Mouse (Mus musculus) NIH3T3 (cell line): ENCODE data around the gene Scn9a.

Experiments used
- DNase-seq: peaks from one replicate; pipeline ENCODE4 v3.0.0-alpha.2; 2012; ENCODE audit warnings: low read depth

Gene Scn9a

DNA sequence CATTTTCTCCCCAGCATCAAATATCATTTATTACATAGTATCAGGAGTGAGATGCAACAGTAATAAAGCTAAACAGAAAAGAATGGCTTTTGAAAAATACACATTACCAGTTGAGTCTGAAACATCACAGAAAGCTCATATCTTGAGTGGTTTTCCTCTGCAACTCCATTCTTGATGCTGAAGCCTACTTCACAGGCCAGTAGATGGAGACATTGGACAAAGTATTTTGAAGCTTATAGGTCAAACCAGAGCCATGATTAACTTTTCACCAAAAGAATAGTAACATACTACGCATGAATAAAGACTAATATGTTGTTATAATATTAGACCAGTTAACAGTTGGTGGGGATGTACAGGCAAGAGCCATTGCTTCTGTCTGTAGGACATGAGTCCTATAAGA lies 172.3 kb downstream of the Scn9a start:
- peak; percentile 37 for DNase-seq

DNA sequence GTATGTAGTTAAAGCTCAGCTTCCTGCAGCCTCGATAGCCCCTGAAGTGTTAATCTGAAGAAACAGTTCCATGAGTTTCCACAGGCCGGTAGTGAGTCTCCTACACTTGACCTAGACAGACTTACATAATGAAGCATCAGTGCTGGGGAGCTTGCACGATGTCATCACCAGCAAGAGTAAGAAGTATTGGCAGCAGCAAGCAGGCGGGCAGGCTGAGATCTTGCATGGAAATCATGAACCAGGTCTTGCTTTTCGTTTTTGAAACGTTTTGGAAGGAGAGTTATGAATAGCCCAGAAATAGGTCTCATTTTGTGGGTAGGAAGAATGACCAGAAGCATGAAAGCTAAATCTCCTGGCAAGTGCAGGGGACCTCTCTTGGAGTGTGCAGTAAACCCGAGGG lies 194.1 kb downstream of the Scn9a start, which contains the start of gene Scn1a:
TSS of gene Scn1a (minus strand) at position 130 of the 400 bp plus-strand sequence.
- no peak for DNase-seq

DNA sequence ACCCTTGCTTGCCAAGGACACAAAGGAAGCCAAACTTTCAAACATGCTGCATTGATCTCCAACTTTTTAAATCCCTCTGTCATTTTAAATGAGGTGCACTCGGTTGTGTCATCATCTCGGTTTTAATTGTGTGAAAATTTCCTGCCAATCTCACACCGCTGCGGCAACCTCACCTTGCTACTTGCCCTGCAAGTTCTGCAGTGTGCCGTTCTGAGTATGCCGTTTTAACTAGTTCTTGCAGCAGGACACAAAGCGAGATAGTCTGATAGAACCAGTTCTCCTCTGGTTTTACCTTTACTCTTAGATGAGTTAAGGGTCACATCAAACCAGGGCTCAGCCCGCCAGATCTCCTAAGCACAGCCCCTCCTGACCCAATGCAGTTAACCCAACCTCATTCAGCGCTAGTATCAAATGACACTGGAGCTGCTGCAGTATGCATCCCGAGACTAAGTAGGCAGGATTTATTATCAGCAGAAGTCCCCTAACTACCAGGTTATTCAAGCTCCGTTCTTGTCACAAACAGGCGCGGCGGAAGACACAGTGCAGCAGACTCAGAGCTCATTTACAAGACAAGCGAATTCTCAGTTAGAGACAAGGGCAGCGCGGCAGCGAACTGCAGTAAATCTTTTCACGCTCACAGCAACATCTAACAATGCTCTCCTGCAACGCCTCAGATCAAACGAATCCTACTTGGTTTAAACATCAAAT lies 194.8 kb downstream of the Scn9a start:
- no peak for DNase-seq

DNA sequence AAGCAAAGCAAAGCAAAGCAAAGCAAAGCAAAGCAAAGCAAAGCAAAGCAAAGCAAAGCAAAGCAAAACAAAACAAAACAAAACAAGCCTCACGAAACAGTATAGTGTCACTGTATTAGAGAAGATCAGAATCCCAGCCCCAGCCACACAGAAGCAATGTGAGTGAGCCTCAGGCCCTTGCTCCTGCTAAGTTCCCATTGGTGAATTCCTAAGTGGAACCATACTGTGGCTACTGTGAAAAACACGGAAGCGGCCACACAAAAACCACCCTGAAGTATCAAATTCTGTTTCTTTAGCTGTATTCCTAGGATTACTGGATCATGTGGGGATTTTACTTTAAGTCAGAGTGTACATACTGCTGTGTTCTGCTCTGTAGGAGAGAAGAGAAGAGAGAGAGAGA lies 198.5 kb downstream of the Scn9a start:
- DNase-seq, result no peak
